Mouse (Mus musculus): ENCODE data around the gene Mybbp1a.

DNA sequence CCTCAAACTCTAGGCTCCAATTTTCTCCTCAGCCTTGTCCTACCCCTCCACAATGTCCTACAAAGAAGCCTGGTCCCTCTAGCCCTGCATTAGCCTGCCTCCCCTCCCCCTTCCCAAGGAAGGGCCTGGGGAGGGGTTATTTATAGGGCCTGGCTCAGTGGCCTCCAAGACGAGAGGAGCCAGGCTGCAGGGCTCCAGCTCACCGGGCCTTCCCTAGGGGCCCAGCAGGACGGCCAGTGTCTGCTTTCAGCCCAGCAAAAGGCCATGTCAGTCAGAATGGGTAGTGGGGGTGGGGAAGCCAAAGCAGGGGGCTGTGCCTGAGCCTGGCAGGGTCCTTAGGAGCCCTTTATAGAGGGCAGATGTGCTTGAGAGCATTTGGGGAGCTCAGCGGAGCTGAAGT lies 23.8 kb upstream of the Mybbp1a start:
- no peak for TF ChIP-seq FLI1 (IDR thresholded peaks at IDR 0.05; ENCODE audit: low read length)
- TF ChIP-seq GATA1 (IDR thresholded peaks at IDR 0.05; ENCODE audit: borderline replicate concordance, low read length), result no peak

All from megakaryocyte, embryonic 14.5 days (primary cell).